In genomic region chr14:76708728-76709127, GRCm38 (mm10) we compare ENCODE assay signal across 8 mouse cellular contexts.
DNase-seq lines count a peak whose midpoint lies in the region; ATAC-seq lines count a peak whose summit lies in the region.

No protein-coding gene starts in this region.

- ATAC-seq in forebrain, embryonic 14.5 days, result no peak

- intact Hi-C loops in left cerebral cortex, postnatal 25 days (cut with DNase I), result no loop called here
- intact Hi-C loops in heart, postnatal 10 days (cut with DNase I), result no loop called here

- peak; percentile 32 to 44 for DNase-seq in left cerebral cortex, postnatal 25 days (ENCODE audit: low spot score in 2 of 2)
- no peak for DNase-seq in left cerebral cortex, adult 9 months (ENCODE audit: low spot score in 2 of 2)
- DNase-seq in gastrocnemius, adult 8-10 months (ENCODE audit: low spot score in 2 of 2), result peak; percentile 46 to 68
- peak; percentile 55 to 68 for DNase-seq in heart, postnatal 10 days
- peak; percentile 71 for DNase-seq in skeletal muscle tissue, adult 2 months (ENCODE audit: low read depth, low spot score)
- no peak for DNase-seq in cerebellum, adult 9-11 months
- DNase-seq in embryo, embryonic 10.5 days (ENCODE audit: low spot score), result no peak
- no peak for DNase-seq in forebrain, embryonic 14.5 days (ENCODE audit: low spot score)

- H3K4me1 ChIP-seq in forebrain, embryonic 14.5 days (ENCODE audit: control insufficient read depth, insufficient read depth, low read length), result no peaks in the 10 kb centered on the region

- H3K4me2 ChIP-seq in forebrain, embryonic 14.5 days (ENCODE audit: low read length), result no peak overlapping the region

- H3K4me3 ChIP-seq in forebrain, embryonic 14.5 days (ENCODE audit: low read depth, low read length), result no peak overlapping the region

- no peak overlapping the region for H3K9ac ChIP-seq in forebrain, embryonic 14.5 days (ENCODE audit: low read length)

- H3K9me3 ChIP-seq in forebrain, embryonic 14.5 days (replicated peaks; ENCODE audit: control insufficient read depth, low read length), result no peaks in the 10 kb centered on the region

- 90% methylated on average over 11 of the region's 11 CpGs for WGBS in forebrain, embryonic 14.5 days

- no peaks in the 10 kb centered on the region for H3K36me3 ChIP-seq in forebrain, embryonic 14.5 days (ENCODE audit: control insufficient read depth, insufficient read depth, low read length)

- no peak overlapping the region for H3K27ac ChIP-seq in forebrain, embryonic 14.5 days (ENCODE audit: low read depth, low read length)

- no peaks in the 10 kb centered on the region for H3K27me3 ChIP-seq in forebrain, embryonic 14.5 days (replicated peaks; ENCODE audit: control insufficient read depth, insufficient read depth, low read length)

Comparison
In these comparisons a context has a peak if more than half of its experiments do, and no peak if none do; other contexts are left out.
1. DNase-seq: peak in left cerebral cortex, postnatal 25 days (2 of 2), gastrocnemius, adult 8-10 months (2 of 2), heart, postnatal 10 days (2 of 2) and skeletal muscle tissue, adult 2 months (single experiment); none in left cerebral cortex, adult 9 months (0 of 2), cerebellum, adult 9-11 months (single experiment), embryo, embryonic 10.5 days (single experiment) and forebrain, embryonic 14.5 days (single experiment).